Mouse (Mus musculus): ENCODE measurements at regions not wholly inside any gene's neighbourhood (a gene's known extent, or its start where the extent isn't known, plus 50 kb on each side); places are given as distances from the start of the nearest gene placed in this dataset.

GRCm38 (mm10) chr9:112905955-112906354 is 670.2 kb upstream of the Arpp21 start:
- Histone ChIP-seq H3K4me1 (ENCODE audit: control insufficient read depth, insufficient read depth, low read length) (no peaks in the 10 kb centered on the region), H3K9ac (ENCODE audit: low read depth, low read length) (no peak overlapping the region), H3K27ac (ENCODE audit: low read length) (no peak overlapping the region), H3K9me3 (replicated peaks; ENCODE audit: control insufficient read depth, low read length, poor library complexity, severe bottlenecking) (no peaks in the 10 kb centered on the region), H3K4me2 (ENCODE audit: low read length) (no peak overlapping the region), H3K4me3 (ENCODE audit: low read depth, low read length) (no peak overlapping the region), H3K27me3 (ENCODE audit: control insufficient read depth, insufficient read depth, low read depth, low read length) (no peaks in the 10 kb centered on the region), H3K36me3 (ENCODE audit: control insufficient read depth, insufficient read depth, low read length) (no peaks in the 10 kb centered on the region)
- ATAC-seq, result no peak
- 82% methylated on average over 6 of the region's 6 CpGs for WGBS

- no peak overlapping the region for H3K4me2 ChIP-seq (ENCODE audit: low read length)
- H3K9me3 ChIP-seq (replicated peaks; ENCODE audit: control insufficient read depth, low read length, poor library complexity, severe bottlenecking), result no peaks in the 10 kb centered on the region
- ATAC-seq, result no peak
- H3K27me3 ChIP-seq (ENCODE audit: control insufficient read depth, insufficient read depth, low read depth, low read length), result peaks cover 2% of the 10 kb centered on the region; the same call in 1 of the 2 replicates
- H3K4me1 ChIP-seq (ENCODE audit: control insufficient read depth, insufficient read depth, low read length), result peaks cover 10% of the 10 kb centered on the region
- H3K4me3 ChIP-seq (ENCODE audit: low read depth, low read length), result no peak overlapping the region
- no peak overlapping the region for H3K9ac ChIP-seq (ENCODE audit: low read depth, low read length)
- no peak overlapping the region for H3K27ac ChIP-seq (ENCODE audit: low read length)
- H3K36me3 ChIP-seq (ENCODE audit: control insufficient read depth, insufficient read depth, low read length), result no peaks in the 10 kb centered on the region
- 91% methylated on average over 1 of the region's 1 CpGs for WGBS
Observed at GRCm38 (mm10) chr9:112864921-112865320, 629.2 kb upstream of the Arpp21 start.

- H3K27ac ChIP-seq (ENCODE audit: low read length), result no peak overlapping the region
- no peak overlapping the region for H3K4me3 ChIP-seq (ENCODE audit: low read depth, low read length)
- no peak for ATAC-seq
- no peaks in the 10 kb centered on the region for H3K36me3 ChIP-seq (ENCODE audit: control insufficient read depth, insufficient read depth, low read length)
- 19% methylated on average over 8 of the region's 8 CpGs for WGBS
- H3K9ac ChIP-seq (ENCODE audit: low read depth, low read length), result no peak overlapping the region
- peaks cover 10% of the 10 kb centered on the region for H3K4me1 ChIP-seq (ENCODE audit: control insufficient read depth, insufficient read depth, low read length)
- H3K27me3 ChIP-seq (ENCODE audit: control insufficient read depth, insufficient read depth, low read depth, low read length), result peaks cover 2% of the 10 kb centered on the region; the same call in 1 of the 2 replicates
- H3K9me3 ChIP-seq (replicated peaks; ENCODE audit: control insufficient read depth, low read length, poor library complexity, severe bottlenecking), result no peaks in the 10 kb centered on the region
- no peak overlapping the region for H3K4me2 ChIP-seq (ENCODE audit: low read length)
Observed at GRCm38 (mm10) chr9:112861136-112861535, 625.4 kb upstream of the Arpp21 start.

- peaks cover 10% of the 10 kb centered on the region for H3K4me1 ChIP-seq (ENCODE audit: control insufficient read depth, insufficient read depth, low read length)
- H3K27me3 ChIP-seq (ENCODE audit: control insufficient read depth, insufficient read depth, low read depth, low read length), result peaks cover 2% of the 10 kb centered on the region; the same call in 1 of the 2 replicates
- no peaks in the 10 kb centered on the region for H3K9me3 ChIP-seq (replicated peaks; ENCODE audit: control insufficient read depth, low read length, poor library complexity, severe bottlenecking)
- no peaks in the 10 kb centered on the region for H3K36me3 ChIP-seq (ENCODE audit: control insufficient read depth, insufficient read depth, low read length)
- H3K9ac ChIP-seq (ENCODE audit: low read depth, low read length), result no peak overlapping the region
- no peak for ATAC-seq
- H3K4me3 ChIP-seq (ENCODE audit: low read depth, low read length), result no peak overlapping the region
- H3K27ac ChIP-seq (ENCODE audit: low read length), result peak overlapping the region; percentile 59; the same call in 1 of the 2 replicates
- WGBS, result 82% methylated on average over 3 of the region's 3 CpGs
- H3K4me2 ChIP-seq (ENCODE audit: low read length), result no peak overlapping the region
Observed at GRCm38 (mm10) chr9:112860307-112860893, 624.7 kb upstream of the Arpp21 start.

GRCm38 (mm10) chr9:112841473-112841872 is 605.7 kb upstream of the Arpp21 start:
- 61% methylated on average over 6 of the region's 6 CpGs for WGBS
- no peak for ATAC-seq
- no peaks in the 10 kb centered on the region for H3K9me3 ChIP-seq (replicated peaks; ENCODE audit: control insufficient read depth, low read length, poor library complexity, severe bottlenecking)

GRCm38 (mm10) chr9:112839071-112839793 is 603.5 kb upstream of the Arpp21 start:
- no peak for ATAC-seq
- Histone ChIP-seq H3K27me3 (ENCODE audit: control insufficient read depth, insufficient read depth, low read depth, low read length) (no peaks in the 10 kb centered on the region), H3K27ac (ENCODE audit: low read length) (no peak overlapping the region), H3K4me1 (ENCODE audit: control insufficient read depth, insufficient read depth, low read length) (no peaks in the 10 kb centered on the region), H3K36me3 (ENCODE audit: control insufficient read depth, insufficient read depth, low read length) (no peaks in the 10 kb centered on the region), H3K9ac (ENCODE audit: low read depth, low read length) (no peak overlapping the region), H3K4me3 (ENCODE audit: low read depth, low read length) (no peak overlapping the region), H3K4me2 (ENCODE audit: low read length) (no peak overlapping the region), H3K9me3 (replicated peaks; ENCODE audit: control insufficient read depth, low read length, poor library complexity, severe bottlenecking) (no peaks in the 10 kb centered on the region)
- WGBS, result 85% methylated on average over 7 of the region's 7 CpGs

More at GRCm38 (mm10) chr9:112841473-112841872, 605.7 kb upstream of the Arpp21 start:
- Histone ChIP-seq H3K4me2 (ENCODE audit: low read length) (no peak overlapping the region), H3K9ac (ENCODE audit: low read depth, low read length) (no peak overlapping the region), H3K27me3 (ENCODE audit: control insufficient read depth, insufficient read depth, low read depth, low read length) (no peaks in the 10 kb centered on the region), H3K4me1 (ENCODE audit: control insufficient read depth, insufficient read depth, low read length) (no peaks in the 10 kb centered on the region), H3K4me3 (ENCODE audit: low read depth, low read length) (no peak overlapping the region), H3K36me3 (ENCODE audit: control insufficient read depth, insufficient read depth, low read length) (no peaks in the 10 kb centered on the region), H3K27ac (ENCODE audit: low read length) (no peak overlapping the region)

GRCm38 (mm10) chr9:112837563-112837962 is 601.8 kb upstream of the Arpp21 start:
- no peaks in the 10 kb centered on the region for H3K4me1 ChIP-seq (ENCODE audit: control insufficient read depth, insufficient read depth, low read length)
- 90% methylated on average over 2 of the region's 2 CpGs for WGBS

GRCm38 (mm10) chr9:112834441-112835245 is 598.9 kb upstream of the Arpp21 start:
- Histone ChIP-seq H3K4me1 (ENCODE audit: control insufficient read depth, insufficient read depth, low read length) (no peaks in the 10 kb centered on the region), H3K9ac (ENCODE audit: low read depth, low read length) (no peak overlapping the region), H3K9me3 (replicated peaks; ENCODE audit: control insufficient read depth, low read length, poor library complexity, severe bottlenecking) (no peaks in the 10 kb centered on the region), H3K27me3 (ENCODE audit: control insufficient read depth, insufficient read depth, low read depth, low read length) (no peaks in the 10 kb centered on the region), H3K27ac (ENCODE audit: low read length) (no peak overlapping the region), H3K4me2 (ENCODE audit: low read length) (no peak overlapping the region), H3K36me3 (ENCODE audit: control insufficient read depth, insufficient read depth, low read length) (no peaks in the 10 kb centered on the region), H3K4me3 (ENCODE audit: low read depth, low read length) (no peak overlapping the region)
- no peak for ATAC-seq
- 70% methylated on average over 5 of the region's 5 CpGs for WGBS

More at GRCm38 (mm10) chr9:112837563-112837962, 601.8 kb upstream of the Arpp21 start:
- no peak overlapping the region for H3K4me3 ChIP-seq (ENCODE audit: low read depth, low read length)
- H3K27ac ChIP-seq (ENCODE audit: low read length), result no peak overlapping the region
- no peaks in the 10 kb centered on the region for H3K36me3 ChIP-seq (ENCODE audit: control insufficient read depth, insufficient read depth, low read length)
- no peaks in the 10 kb centered on the region for H3K27me3 ChIP-seq (ENCODE audit: control insufficient read depth, insufficient read depth, low read depth, low read length)
- H3K9ac ChIP-seq (ENCODE audit: low read depth, low read length), result no peak overlapping the region
- H3K9me3 ChIP-seq (replicated peaks; ENCODE audit: control insufficient read depth, low read length, poor library complexity, severe bottlenecking), result no peaks in the 10 kb centered on the region
- H3K4me2 ChIP-seq (ENCODE audit: low read length), result no peak overlapping the region
- no peak for ATAC-seq

- Histone ChIP-seq H3K4me3 (ENCODE audit: low read depth, low read length) (no peak overlapping the region), H3K4me1 (ENCODE audit: control insufficient read depth, insufficient read depth, low read length) (no peaks in the 10 kb centered on the region), H3K9me3 (replicated peaks; ENCODE audit: control insufficient read depth, low read length, poor library complexity, severe bottlenecking) (no peaks in the 10 kb centered on the region), H3K9ac (ENCODE audit: low read depth, low read length) (no peak overlapping the region), H3K27ac (ENCODE audit: low read length) (no peak overlapping the region), H3K4me2 (ENCODE audit: low read length) (no peak overlapping the region), H3K27me3 (ENCODE audit: control insufficient read depth, insufficient read depth, low read depth, low read length) (no peaks in the 10 kb centered on the region), H3K36me3 (ENCODE audit: control insufficient read depth, insufficient read depth, low read length) (no peaks in the 10 kb centered on the region)
- ATAC-seq, result no peak
- WGBS, result 86% methylated on average over 2 of the region's 2 CpGs
Observed at GRCm38 (mm10) chr9:112831102-112831501, 595.4 kb upstream of the Arpp21 start.

Measured in midbrain, embryonic 16.5 days (tissue).